Comparison of ENCODE assay signal across 8 mouse cellular contexts in the genomic region with DNA sequence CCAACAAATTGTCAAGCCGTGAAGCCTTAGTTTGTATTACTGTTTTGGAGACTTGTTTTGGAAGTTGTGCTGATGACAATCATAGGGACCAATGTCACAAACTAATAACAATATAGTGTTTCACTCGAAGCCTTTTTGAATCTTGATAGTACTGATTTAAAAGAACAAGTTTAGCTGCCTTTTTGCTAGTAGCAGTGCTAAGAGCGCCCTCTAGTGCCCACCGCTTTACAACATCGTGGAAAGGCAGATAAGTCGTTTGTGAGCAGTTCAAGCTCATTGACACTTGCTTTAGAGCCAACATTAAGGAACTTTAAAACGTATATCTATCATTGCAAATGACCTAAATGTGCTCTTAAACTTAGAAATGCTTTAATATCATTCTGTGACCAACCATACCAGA.
DNase-seq lines count a peak whose midpoint lies in the region; ATAC-seq lines count a peak whose summit lies in the region.

No protein-coding gene starts in this region.

- no peaks in the 10 kb centered on the region for H3K27me3 ChIP-seq in embryonic facial prominence, embryonic 11.5 days (ENCODE audit: control insufficient read depth, insufficient read depth, low read length)

- H3K4me1 ChIP-seq in embryonic facial prominence, embryonic 11.5 days (ENCODE audit: control insufficient read depth, insufficient read depth, low read length), result no peaks in the 10 kb centered on the region

- no peak overlapping the region for H3K9ac ChIP-seq in embryonic facial prominence, embryonic 11.5 days (replicated peaks; ENCODE audit: low read length)

- no peak overlapping the region for H3K4me2 ChIP-seq in embryonic facial prominence, embryonic 11.5 days (ENCODE audit: low read depth, low read length)

- WGBS in embryonic facial prominence, embryonic 11.5 days, result 13% methylated on average over 7 of the region's 7 CpGs

- H3K4me3 ChIP-seq in embryonic facial prominence, embryonic 11.5 days (ENCODE audit: low read depth, low read length), result no peak overlapping the region

- no peak for ATAC-seq in embryonic facial prominence, embryonic 11.5 days (replicated peaks; ENCODE audit: insufficient number of reproducible peaks, low FRiP score, low TSS enrichment, low read depth)

- H3K27ac ChIP-seq in embryonic facial prominence, embryonic 11.5 days (replicated peaks; ENCODE audit: low read depth, low read length), result no peak overlapping the region

- intact Hi-C loops in heart, postnatal 14 days (cut with DNase I), result loop anchor here (10.0 kb wide), 2 partner anchors 1149 to 1379 kb away; no protein-coding TSS in a partner anchor

- no peaks in the 10 kb centered on the region for H3K36me3 ChIP-seq in embryonic facial prominence, embryonic 11.5 days (replicated peaks; ENCODE audit: control insufficient read depth, insufficient read depth, low read depth, low read length)

- H3K9me3 ChIP-seq in embryonic facial prominence, embryonic 11.5 days (replicated peaks; ENCODE audit: control insufficient read depth, low read length), result no peaks in the 10 kb centered on the region

- DNase-seq in gastrocnemius, adult 18-20 months (ENCODE audit: low spot score), result peak; percentile 34
- DNase-seq in gastrocnemius, postnatal 25 days, result no peak
- DNase-seq in adrenal gland, postnatal 14 days, result peak; percentile 78
- peak; percentile 91 for DNase-seq in embryonic facial prominence, embryonic 11.5 days (ENCODE audit: low spot score)
- DNase-seq in heart, postnatal 14 days, result peak; percentile 67 to 81
- peak; percentile 73 to 98 for DNase-seq in layer of hippocampus, postnatal 25 days (ENCODE audit: extremely low spot score in 1 of 2, low spot score in 1 of 2)
- DNase-seq in mesoderm, embryonic 11.5 days (ENCODE audit: low read depth, low spot score), result peak; percentile 79
- peak; percentile 76 for DNase-seq in telencephalon, adult 2 months (ENCODE audit: low read depth, low spot score)
